Mouse (Mus musculus) right cerebral cortex, postnatal 4 days (tissue): ENCODE measurements around the gene Idh3g.

Experiments used
- DNase-seq: peaks from one replicate; pipeline ENCODE4 v3.0.0-alpha.2; 2022

Gene Idh3g

DNA sequence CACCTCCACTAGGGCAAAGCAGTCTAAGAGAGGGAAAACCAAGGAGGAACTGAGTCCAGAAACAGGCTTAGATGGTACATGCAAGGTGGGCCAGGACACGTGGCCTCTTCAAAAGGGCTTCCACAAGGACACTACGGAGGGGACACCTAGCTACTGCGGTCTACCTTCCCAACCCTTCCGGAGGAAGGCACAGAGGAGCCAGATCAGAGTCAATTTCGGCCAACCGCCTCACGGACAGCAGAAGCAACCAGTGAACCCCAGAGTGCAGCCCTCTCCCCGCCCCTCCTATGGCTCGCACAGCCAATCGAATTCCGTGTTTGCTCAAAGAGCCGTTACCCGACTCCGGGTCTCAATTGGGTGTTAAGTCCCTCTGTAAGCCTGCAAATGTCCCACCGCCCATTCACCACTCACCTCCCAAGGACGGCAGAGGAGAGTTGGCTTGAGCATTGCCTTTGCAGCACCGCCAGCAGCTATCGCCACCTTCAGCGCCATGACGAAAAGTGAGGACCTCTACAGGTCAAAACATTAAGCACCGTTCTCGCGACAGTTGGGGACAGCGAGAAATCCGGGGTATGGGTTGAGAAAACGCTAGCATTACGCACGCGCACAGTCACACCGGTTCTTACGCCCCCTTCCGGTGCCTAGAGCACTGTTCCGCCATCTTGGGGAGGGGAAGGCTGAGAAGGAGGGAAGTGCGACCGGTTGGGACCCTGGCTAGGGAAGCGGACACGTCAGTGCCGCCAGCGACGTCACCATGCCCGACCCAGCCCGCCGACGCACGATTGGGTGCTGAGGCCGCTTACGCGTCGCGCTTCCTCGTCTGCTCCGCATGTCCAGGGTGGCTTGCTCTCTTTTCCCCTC, at the start of gene Idh3g, which contains the start of gene Ssr4:
Gene Idh3g, minus strand, starts transcription at position 534 of the 861 bp plus-strand sequence.
Gene Ssr4, plus strand, starts transcription at position 665 of the 861 bp plus-strand sequence.
- peak; percentile 76 for DNase-seq

DNA sequence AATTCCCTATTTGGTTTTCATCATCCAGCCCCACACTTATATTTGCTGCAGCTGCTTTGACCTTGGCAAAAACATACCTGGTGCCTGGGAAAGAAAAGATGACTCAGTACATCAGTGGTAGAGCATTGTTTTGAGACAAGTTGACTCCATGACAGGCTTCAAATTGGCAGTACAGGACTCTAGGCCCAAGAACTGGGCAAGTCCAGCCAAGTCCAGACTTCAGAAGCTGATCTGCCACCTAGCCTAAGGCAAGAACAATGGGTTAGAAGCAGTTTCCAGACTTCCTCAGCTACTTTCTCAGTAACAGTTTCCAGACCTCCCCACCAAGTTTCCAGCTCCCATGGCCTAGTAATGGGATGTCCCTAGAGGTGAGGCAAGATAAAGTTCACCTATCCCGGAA, 49.0 kb upstream of the Idh3g start:
- no peak for DNase-seq

DNA sequence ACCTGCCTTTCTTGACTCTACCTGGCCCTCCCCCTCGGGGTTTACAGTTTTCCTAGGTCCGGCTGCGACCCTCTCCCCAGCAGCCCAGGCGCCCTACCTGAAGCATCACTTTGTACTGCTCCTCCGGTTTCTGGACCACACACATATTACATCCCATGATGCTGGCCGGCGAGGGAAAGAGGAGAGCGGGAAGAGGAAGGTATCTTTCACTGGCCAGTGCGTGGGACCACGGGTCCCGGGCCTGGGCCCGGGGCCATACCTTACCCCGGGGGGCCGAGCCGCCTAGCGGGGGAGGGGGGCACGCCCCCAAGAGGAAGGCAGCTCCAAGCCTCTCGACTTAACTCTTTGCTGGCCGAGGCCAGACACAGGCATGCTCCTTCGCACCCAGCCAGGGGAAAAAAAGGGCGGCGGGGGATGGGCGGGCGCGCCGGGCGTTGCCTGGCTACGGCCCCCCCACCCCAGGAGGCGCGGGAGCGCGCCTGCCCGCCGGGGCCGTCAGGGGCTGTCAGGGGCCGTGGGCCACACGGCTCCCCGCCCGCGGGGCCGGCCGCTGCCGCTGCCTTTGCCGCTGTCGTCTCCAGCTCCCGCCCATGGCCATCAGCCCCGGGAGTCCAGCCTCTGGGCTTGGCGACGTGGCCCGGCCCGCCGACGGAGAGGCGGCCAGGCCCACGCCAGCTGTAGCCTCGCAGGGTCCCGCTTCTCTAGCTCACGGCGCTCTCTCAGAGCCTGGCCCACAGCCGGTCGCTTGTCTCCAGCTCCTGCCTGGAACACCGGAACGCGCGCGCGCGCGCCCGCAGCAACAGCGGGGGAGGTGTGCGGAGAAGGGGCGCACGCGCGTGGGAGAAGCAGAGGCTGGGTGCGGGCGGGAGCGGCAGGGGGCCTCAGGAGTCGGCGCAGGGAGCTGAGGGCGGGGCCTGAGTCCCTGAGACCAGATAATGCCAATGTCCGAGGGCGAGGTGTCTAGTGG, 37.8 kb upstream of the Idh3g start, which contains the start of gene Pdzd4:
Gene Pdzd4, minus strand, starts transcription at position 785 of the 967 bp plus-strand sequence.
- peak; percentile 83 for DNase-seq

DNA sequence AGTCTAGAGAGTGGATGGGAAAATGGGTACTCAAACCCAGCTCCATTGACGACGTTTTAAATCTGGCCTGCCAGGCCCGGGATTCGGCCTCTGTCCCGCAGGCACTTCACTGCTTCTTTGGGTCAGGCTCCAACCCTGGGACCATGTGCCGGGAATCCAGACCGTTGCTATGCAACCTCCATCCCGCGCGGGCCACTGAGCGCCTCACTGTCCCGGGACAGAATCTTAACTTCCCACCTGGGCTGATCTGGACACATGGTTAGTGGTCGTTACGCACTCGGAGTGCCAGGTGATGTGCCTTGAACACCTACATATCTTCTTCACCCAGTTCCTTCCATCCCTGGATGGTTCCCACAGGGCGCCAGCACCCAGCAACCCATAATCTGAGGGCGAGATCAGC, 37.0 kb upstream of the Idh3g start:
- peak; percentile 8 for DNase-seq

DNA sequence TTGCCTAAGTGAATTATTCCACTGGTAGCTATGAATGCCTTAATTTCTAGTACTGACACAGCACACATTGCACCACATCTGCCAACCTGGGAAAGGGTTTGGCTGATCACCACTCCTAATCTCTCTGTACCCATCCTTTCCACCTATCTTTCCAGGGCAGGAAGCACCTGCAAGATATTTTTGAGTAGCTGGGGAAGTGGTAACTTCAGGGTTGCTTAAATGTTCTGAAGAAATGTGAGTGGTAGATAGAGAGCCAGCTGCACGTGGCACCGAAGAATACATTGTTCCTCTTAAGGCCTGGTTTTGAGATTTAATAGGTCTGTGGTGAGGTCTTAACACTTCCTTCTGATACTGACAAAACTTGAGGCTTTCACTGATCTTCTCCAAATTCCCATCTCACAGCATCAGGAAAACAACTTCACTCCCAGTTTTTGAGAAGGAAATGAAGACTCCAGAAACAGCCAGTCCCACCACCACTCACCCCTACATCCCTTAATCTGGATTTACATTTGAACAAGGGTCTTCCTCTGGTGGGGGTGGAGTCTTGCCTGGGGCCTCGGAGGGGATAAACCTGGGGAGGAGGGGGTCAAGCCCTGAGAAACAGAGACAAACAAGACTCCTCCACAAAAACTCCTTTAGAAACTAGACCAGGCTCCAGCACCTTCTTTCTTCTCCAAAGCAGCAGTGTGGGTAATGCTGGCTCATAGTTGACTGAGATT, 30.1 kb upstream of the Idh3g start:
- no peak for DNase-seq

DNA sequence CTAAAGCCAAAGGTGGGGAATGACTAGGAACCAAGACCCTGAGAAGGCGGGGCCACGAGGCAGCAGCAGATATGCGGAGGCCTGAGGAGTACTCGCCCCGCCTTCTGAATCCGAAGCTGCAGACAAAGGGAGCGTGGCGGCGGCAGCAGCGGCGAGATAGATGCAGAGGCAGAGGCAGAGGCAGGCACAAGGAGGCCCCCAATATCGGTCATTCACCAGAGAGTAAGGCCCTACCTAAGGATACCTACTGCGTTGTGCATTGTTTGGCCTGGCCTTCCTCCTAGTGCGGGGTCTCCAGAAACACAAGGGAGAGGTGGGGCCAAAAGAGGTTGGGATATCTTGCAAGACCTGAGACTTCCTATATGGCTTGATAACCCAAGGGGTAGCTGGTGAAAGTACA, 28.4 kb upstream of the Idh3g start:
- DNase-seq: peak; percentile 32

DNA sequence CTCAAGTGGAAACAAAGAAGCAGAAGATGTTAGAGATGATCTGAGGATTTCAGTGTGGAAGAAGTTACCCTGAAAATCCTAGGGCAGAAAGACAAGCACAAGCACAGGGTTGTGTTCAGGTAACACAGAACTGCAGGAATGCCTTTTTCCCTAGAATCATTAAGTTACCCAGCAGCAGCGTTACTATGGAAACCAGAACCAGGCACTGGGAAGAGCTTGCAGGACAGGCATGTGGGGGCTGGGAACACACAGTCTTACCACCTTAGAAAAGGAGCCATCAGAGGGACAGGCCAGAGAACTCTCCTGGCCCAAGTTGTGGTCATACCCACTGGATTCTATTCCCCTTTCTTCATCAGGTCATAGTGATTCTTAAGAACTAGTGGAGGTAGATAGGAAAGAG, 19.1 kb upstream of the Idh3g start:
- no peak for DNase-seq

DNA sequence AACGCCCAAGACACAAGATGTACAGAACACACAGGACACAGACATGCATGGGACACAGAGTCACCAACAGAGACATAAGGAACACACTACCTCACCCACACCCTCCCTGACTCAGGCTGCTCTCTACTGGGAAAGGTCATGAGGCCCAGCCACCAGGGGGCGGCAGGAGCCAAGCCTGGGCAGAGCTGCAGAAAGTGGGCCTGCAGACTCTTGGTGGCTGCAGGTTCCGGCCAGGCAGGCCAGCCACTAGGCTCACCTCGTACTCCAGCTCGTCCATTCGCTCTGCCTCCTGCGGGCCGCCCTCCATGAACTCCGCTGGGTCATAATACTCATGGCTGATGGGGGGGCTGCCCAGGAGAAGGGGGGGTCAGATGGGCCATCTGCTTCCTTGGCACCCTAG, 11.8 kb upstream of the Idh3g start:
- DNase-seq: peak; percentile 54

DNA sequence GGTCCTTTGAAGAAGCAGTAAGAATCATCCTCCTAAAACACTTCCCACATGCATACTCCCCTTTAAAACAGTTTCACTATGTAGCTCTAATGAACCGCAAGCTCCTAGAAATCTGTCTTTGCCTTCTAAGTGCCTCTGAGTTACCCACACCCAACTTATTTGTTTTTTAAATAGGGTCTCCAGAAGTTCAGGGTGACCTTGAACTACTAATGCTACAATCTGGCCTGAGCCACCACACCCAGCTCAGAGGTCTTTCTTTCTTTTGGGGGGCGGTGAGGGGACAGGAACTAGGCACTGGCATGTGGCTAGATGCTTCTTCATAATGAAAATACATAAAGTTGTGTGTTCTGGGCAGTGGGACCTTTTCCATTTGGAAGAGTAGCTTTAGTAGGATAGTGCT, 10.8 kb upstream of the Idh3g start:
- DNase-seq: no peak

DNA sequence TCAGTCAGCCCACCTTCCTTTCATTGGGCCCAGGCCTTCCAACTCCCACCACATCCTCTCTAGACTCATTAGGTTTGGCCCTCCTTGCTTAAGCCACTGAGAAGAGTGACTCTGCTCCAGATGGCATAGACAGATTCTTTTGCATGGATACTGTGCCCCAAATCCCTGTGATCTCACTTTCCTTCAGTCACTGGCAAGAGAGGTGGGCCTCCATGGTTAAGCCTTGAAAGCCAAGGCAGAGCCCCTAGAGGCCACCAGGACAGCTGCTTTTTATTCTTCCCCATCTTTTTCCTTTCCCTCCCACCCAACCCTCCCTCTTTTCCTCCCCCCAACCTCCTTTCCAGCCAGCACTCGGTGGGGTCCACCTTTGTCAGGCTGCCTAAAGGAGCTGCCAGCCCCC, 6.8 kb upstream of the Idh3g start:
- DNase-seq: no peak

DNA sequence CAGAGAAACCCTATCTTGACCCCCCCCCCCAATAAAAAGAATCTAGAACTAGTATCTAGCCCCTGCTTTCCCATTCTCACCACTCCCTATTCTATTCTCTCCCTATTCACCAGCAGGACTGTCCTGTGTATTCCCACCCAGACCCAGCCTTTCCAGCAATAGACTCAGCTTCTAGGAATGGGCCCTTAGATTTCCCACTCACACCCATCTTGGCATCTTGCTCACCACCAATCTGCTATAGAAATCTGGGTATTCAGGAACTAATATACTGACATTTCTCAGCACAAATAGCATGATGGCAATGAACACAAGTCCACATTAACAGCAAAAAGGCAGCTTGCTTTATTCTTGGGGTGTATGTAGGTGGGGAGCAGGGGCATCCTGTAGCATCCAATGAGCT, 6.3 kb upstream of the Idh3g start:
- no peak for DNase-seq

DNA sequence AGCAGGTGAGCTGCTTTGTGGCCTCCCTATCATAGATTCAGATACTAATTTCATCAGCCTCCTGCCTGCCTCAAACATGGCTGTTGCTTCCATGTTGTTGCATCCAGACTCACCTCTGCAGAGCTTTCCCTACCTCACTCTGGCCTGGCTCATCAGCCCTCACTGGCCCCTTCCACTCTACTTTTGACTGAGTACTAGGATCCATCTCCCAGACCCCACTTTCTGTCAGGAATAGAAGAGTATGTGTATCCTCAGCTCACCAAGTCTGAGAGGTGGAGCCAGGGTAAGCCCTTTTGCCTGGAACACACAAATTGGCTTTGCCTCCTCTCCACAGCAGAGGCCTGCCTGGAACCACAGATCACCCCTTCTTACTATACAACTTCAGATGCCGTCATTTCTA, 1.8 kb upstream of the Idh3g start:
- no peak for DNase-seq

DNA sequence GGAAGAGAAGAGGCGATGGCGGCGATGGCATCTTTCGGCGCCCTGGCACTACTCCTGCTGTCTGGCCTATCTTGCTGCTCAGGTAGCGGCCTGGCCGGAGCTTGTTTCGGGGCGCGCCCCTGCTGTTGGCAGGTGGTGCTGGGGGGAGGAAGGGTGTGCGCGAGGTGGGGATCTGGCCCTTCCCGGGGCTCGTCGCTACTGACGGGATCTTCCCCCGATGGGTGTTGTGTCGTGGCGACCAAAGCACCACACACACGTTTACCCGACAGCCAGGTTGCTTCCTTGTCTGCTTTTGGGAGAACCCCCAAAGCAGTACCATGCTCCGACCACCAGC, 495 bp upstream of the Idh3g start:
- no peak for DNase-seq

DNA sequence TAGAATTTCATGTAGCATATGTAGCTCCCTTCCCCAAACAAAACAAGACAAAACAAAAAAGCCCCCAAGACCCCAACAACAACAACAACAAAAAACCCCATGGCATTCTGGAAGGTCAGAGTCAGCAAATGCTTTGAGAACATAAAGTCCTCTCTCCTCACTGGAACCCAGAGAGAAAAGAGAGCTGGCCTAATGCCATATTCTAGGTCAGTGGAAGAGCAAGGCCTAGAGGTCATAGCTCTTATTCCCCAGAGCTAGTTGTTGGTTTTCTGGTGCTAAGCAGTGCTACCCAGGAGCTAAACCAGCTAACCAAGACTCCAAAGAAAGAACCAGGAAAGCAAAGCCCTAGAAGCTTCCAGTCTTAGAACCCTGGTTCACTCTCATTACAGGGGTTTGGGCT, 1.0 kb downstream of the Idh3g start:
- DNase-seq: no peak

DNA sequence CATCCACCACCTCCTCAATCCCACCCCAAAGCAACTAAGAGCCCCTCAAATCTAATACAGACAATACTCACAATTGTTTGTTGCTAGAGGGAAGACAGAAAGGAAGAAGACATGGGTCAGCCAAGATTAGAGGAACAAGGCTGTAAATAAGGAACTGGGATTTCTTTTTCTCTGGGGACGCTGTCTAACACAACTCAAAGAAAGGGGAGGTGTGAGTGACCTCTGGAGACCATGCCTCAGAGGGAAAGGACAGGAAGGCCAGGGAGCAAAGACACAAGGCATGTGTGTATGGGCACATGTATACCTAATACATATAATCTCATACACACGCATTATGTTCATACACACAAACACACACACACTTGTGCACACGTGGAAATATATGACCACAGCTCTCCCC, 4.5 kb downstream of the Idh3g start:
- DNase-seq: no peak

DNA sequence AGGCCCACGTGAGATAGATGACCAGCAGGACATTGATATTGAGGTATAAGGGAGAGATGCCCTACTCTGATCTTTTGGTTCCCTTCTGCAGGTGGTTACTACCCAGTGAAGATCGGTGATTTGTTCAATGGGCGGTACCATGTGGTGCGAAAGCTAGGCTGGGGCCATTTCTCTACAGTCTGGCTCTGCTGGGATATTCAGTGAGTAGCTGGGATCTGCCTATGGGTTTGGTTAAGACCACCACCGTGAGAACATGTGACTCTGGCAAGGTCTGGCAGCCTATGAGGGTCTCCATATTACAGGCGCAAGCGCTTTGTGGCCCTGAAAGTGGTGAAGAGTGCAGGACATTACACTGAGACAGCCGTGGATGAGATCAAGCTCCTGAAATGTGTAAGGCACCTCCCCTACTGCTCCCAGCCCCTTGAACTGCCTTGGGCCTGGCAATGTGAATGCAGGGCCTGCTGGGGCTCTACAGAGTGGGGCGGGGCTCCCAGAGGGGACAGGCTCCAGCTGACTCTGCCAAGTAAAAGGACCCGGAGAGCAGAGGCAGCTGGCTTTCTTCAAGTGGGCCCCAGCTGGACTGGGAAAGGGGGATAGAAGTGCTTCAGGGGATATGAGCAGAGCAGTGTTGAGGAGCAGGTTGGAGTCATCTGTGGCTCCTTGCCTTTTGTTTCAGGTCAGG, 11.8 kb downstream of the Idh3g start:
- DNase-seq: no peak

DNA sequence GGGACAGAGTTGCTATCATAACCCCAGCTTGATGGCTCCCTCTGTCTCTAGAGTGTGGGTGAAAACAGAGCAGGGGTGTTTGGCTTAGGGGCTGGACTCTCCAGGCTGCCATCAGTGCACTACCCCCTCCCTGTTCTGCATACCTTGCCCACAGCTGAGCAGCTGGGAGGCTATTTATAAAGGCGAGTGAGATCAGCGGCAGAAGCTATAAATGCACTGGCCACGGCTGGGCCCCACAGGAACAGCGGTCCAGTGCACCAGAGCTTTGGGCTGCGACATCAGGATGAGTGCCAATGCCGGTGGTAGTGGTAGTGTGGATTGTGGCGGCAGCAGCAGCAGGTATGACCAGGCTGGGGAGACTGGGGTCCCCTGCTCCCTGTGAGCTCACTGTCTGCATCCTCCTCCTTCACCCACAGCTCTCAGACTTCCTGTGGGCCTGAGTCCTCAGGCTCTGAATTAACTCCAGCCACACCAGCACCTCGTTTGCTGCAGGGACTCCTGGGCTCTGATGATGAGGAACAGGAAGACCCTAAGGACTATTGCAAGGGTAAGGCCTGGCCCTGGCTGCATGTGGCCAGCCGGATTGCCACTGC, 12.4 kb downstream of the Idh3g start, which contains the start of gene Srpk3:
Gene Srpk3, plus strand, starts transcription at position 238 of the 593 bp plus-strand sequence.
- no peak for DNase-seq

DNA sequence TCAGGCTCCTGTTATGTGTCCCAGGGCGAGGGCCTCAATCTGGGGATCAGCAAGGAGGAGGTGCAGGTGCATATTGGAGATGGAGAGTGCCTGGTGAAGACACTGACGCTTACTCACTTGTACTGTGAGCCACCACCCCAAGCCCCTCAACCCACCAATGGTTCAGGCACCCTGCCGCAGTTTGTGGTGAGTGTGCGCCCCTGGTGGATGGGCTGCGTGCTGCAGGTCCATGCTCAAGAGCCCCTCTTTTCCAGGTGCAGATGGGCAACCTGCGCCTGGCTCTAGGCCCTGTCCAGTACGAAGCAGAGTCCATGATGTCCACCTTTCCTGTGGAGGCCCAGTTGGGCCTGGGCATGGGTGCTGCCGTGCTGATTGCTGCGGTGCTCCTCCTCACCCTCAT, 19.4 kb downstream of the Idh3g start:
- DNase-seq: no peak

DNA sequence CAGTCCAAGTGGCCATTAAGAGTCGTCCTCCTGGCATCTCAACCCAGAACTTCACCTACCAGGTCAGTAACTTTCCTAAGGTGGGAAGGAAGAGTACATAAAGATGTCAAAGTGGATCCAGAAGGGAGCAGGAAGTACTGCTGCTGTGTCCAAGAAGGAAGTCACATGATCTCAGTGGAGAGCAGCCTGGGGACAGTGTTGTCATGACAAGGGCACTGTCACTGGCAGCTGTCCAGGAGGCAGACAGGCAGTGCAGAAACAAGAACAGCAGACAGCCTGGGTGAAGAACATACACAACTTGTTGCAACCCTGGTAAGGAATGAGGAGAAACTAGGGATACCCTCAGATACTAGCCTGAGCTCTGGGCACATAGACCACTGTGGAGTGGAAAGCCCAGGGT, 21.4 kb downstream of the Idh3g start:
- no peak for DNase-seq

DNA sequence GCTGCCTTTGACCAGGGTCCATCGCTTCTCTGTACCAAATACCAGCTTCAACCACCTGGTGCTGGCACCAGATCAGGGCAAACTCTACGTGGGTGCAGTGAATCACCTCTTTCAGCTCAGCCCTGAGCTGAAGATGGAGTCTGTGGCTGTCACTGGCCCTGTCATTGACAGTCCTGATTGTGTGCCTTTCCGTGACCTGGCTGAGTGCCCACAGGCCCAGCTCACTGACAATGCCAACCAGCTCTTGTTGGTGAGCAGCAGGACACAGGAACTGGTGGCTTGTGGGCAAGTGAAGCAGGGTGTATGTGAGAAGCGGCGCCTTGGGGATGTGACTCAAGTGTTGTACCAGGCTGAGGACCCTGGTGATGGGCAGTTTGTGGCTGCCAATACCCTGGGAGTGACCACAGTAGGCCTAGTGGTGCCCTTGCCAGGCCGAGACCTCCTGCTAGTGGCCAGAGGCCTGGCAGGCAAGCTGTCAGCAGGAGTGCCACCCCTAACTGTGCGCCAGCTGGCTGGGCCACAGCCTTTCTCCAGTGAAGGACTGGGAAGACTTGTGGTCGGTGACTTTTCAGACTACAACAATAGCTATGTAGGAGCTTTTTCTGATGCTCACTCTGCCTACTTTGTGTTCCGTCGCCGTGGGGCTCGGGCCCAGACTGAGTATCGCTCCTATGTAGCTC, 27.9 kb downstream of the Idh3g start:
- peak; percentile 13 for DNase-seq
